Mouse (Mus musculus): Measurements from ENCODE around the gene Gm20708. TPM values are rescaled to one million over a fixed set of nuclear protein-coding genes. Genes with fewer than 3 reads are reported as not detected.

Gm20708 gene
- polyA plus RNA-seq, 2 experiments = 0.08 to 0.28 TPM

GRCm38 (mm10) chr11:117781199-117781821 is 28.2 kb upstream of the Gm20708 start:
- Histone ChIP-seq H3K4me1 (replicated peaks; ENCODE audit: control insufficient read depth in 2 of 2, insufficient read depth in 2 of 2, low read length in 1 of 2) (peaks cover 18 to 23% of the 10 kb centered on the region in 2 experiments), H3K36me3 (replicated peaks; ENCODE audit: control insufficient read depth, insufficient read depth, low read depth) (peaks cover 50% of the 10 kb centered on the region)

GRCm38 (mm10) chr11:117781993-117782704 is 27.3 kb upstream of the Gm20708 start, which contains the start of the genes Tmc8 and Tmc6:
Tmc8 (plus strand) TSS chr11:117782076.
Tmc6 (minus strand) TSS chr11:117782198.
- Histone ChIP-seq H3K4me1 (replicated peaks; ENCODE audit: control insufficient read depth in 2 of 2, insufficient read depth in 2 of 2, low read length in 1 of 2) (peaks cover 18 to 23% of the 10 kb centered on the region in 2 experiments), H3K4me3 (ENCODE audit: insufficient read depth in 1 of 2, low read depth in 2 of 2, low read length in 2 of 2) (peak within 1 kb of the TSS; percentile 75 to 81), H3K27me3 (ENCODE audit: control insufficient read depth, insufficient read depth, low read length) (no peaks in the 10 kb centered on the region), H3K4me2 (ENCODE audit: low read depth) (peak within 1 kb of the TSS; percentile 98), H3K27ac (peak within 1 kb of the TSS; percentile 100), H3K9me3 (ENCODE audit: control insufficient read depth, low read length) (no peaks in the 10 kb centered on the region), H3K9ac (replicated peaks) (peak within 1 kb of the TSS; percentile 99), H3K36me3 (replicated peaks; ENCODE audit: control insufficient read depth, insufficient read depth, low read depth) (peaks cover 49% of the 10 kb centered on the region)
- peak; percentile 38 to 64 (median 50) for DNase-seq (ENCODE audit: low read depth in 3 of 3, low spot score in 3 of 3)
- peak; percentile 56 for ATAC-seq (ENCODE audit: insufficient read depth)
- TF ChIP-seq CTCF (IDR thresholded peaks at IDR 0.05; ENCODE audit: low read depth) (no peak), EP300 (IDR thresholded peaks at IDR 0.05; ENCODE audit: low read depth) (no peak; the same call in none of the 2 replicates)
- WGBS (ENCODE audit: insufficient replicate concordance) = 5% methylated on average over 24 of the region's 24 CpGs

More at GRCm38 (mm10) chr11:117781199-117781821, 28.2 kb upstream of the Gm20708 start:
- DNase-seq (ENCODE audit: low read depth in 3 of 3, low spot score in 3 of 3) (peak in 1 of 3 experiments; percentile 52), ATAC-seq (ENCODE audit: insufficient read depth) (peak; percentile 8)
- 3% methylated on average over 18 of the region's 18 CpGs for WGBS (ENCODE audit: insufficient replicate concordance)
- peak overlapping the region; percentile 99 for H3K9ac ChIP-seq (replicated peaks)
- peak overlapping the region; percentile 75 to 81 for H3K4me3 ChIP-seq (ENCODE audit: insufficient read depth in 1 of 2, low read depth in 2 of 2, low read length in 2 of 2)
- H3K27me3 ChIP-seq (ENCODE audit: control insufficient read depth, insufficient read depth, low read length) = no peaks in the 10 kb centered on the region
- no peak for TF ChIP-seq EP300 (IDR thresholded peaks at IDR 0.05; ENCODE audit: low read depth)
- 0 out of 2 replicates have a peak, but pooled peaks have one; percentile 1 for TF ChIP-seq CTCF (IDR thresholded peaks at IDR 0.05; ENCODE audit: low read depth)
- H3K4me2 ChIP-seq (ENCODE audit: low read depth) = peak overlapping the region; percentile 98
- peak overlapping the region; percentile 100 for H3K27ac ChIP-seq
- H3K9me3 ChIP-seq (ENCODE audit: control insufficient read depth, low read length) = no peaks in the 10 kb centered on the region

GRCm38 (mm10) chr11:117782705-117783034 is 26.8 kb upstream of the Gm20708 start:
- DNase-seq (ENCODE audit: low read depth in 3 of 3, low spot score in 3 of 3) = no peak
- peaks cover 49% of the 10 kb centered on the region for H3K36me3 ChIP-seq (replicated peaks; ENCODE audit: control insufficient read depth, insufficient read depth, low read depth)
- H3K27me3 ChIP-seq (ENCODE audit: control insufficient read depth, insufficient read depth, low read length) = no peaks in the 10 kb centered on the region
- H3K9ac ChIP-seq (replicated peaks) = peak overlapping the region; percentile 99
- peak overlapping the region; percentile 98 for H3K4me2 ChIP-seq (ENCODE audit: low read depth)
- ATAC-seq (ENCODE audit: insufficient read depth) = no peak
- H3K27ac ChIP-seq = peak overlapping the region; percentile 100
- H3K9me3 ChIP-seq (ENCODE audit: control insufficient read depth, low read length) = no peaks in the 10 kb centered on the region
- TF ChIP-seq EP300 (IDR thresholded peaks at IDR 0.05; ENCODE audit: low read depth) = no peak
- TF ChIP-seq CTCF (IDR thresholded peaks at IDR 0.05; ENCODE audit: low read depth) = no peak
- WGBS (ENCODE audit: insufficient replicate concordance) = 13% methylated on average over 9 of the region's 9 CpGs
- peak overlapping the region; percentile 75 to 81 for H3K4me3 ChIP-seq (ENCODE audit: insufficient read depth in 1 of 2, low read depth in 2 of 2, low read length in 2 of 2)
- peaks cover 18 to 23% of the 10 kb centered on the region in 2 experiments for H3K4me1 ChIP-seq (replicated peaks; ENCODE audit: control insufficient read depth in 2 of 2, insufficient read depth in 2 of 2, low read length in 1 of 2)

GRCm38 (mm10) chr11:117783089-117783488 is 26.4 kb upstream of the Gm20708 start:
- Histone ChIP-seq H3K36me3 (replicated peaks; ENCODE audit: control insufficient read depth, insufficient read depth, low read depth) (peaks cover 48% of the 10 kb centered on the region), H3K4me3 (ENCODE audit: insufficient read depth in 1 of 2, low read depth in 2 of 2, low read length in 2 of 2) (peak overlapping the region; percentile 75 to 81), H3K9me3 (ENCODE audit: control insufficient read depth, low read length) (no peaks in the 10 kb centered on the region), H3K27ac (peak overlapping the region; percentile 100), H3K4me2 (ENCODE audit: low read depth) (peak overlapping the region; percentile 98), H3K4me1 (replicated peaks; ENCODE audit: control insufficient read depth in 2 of 2, insufficient read depth in 2 of 2, low read length in 1 of 2) (peaks cover 16 to 20% of the 10 kb centered on the region in 2 experiments), H3K27me3 (ENCODE audit: control insufficient read depth, insufficient read depth, low read length) (no peaks in the 10 kb centered on the region), H3K9ac (replicated peaks) (peak overlapping the region; percentile 99)
- peak; percentile 33 to 53 (median 49) for DNase-seq (ENCODE audit: low read depth in 3 of 3, low spot score in 3 of 3)
- no peak for TF ChIP-seq EP300 (IDR thresholded peaks at IDR 0.05; ENCODE audit: low read depth)
- peak; percentile 80 for TF ChIP-seq CTCF (IDR thresholded peaks at IDR 0.05; ENCODE audit: low read depth)
- ATAC-seq (ENCODE audit: insufficient read depth) = 0 out of 2 replicates have a peak, but pooled peaks have one; percentile 3
- 1% methylated on average over 31 of the region's 31 CpGs for WGBS (ENCODE audit: insufficient replicate concordance)
